ENCODE assay signal across 24 mouse cellular contexts in the genomic region with DNA sequence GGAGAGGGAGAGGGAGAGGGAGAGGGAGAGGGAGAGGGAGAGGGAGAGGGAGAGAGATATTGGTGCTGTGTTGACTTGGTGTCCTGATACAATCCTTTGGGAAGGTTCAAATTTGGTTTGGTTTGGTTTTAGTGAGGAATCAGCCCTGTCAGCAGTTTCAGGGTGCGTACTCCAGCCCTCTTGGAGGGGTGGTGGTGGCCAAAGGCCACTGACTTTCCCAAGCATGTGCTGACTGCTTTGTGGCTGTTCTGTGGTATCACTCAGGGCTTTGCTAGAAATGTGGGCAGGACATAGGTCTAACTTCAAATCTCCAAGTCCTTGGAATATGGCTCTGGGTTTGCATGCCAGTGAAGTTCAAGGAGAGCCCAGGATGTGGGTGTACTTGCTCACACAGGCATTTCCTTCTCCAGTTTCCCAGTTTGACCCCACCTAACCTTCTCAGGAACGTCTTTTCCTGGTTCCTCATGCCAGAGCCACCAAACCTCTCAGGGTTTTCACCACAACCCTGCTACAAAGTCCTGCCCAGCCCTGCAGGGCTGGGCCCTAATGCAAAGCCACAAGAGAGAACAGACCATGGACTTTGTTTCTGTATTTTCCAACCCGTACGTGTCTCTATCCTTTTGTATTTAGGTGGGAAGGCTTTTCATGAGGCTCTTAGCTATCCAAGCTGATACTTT. TPM values are rescaled to one million over a fixed set of nuclear protein-coding genes. Genes with fewer than 3 reads are reported as not detected.
A peak's percentile ranks its signal among the peaks of the same experiment; 100 is the strongest.
DNase-seq lines count a peak whose midpoint lies in the region; ATAC-seq and TF ChIP-seq lines count a peak whose summit lies in the region.
"Had no signal": no experiment of that assay in that cellular context is flagged by ENCODE, and none has a peak within 500 bp of the region (broad histone marks: within the 10 kb centered on the region; RNA-seq: fewer than 3 reads in every experiment).

No protein-coding gene starts in this region.

- DNase-seq in kidney, adult 8-10 months, result peak; percentile 50 to 57
- peak; percentile 28 for DNase-seq in fibroblast of lung, adult 2 months (ENCODE audit: low read depth)
- DNase-seq in thymus, postnatal 4 days, result no peak
- DNase-seq: adrenal gland, postnatal 14 days; cerebellum, adult 18-20 months; cerebellum, postnatal 36 days; gastrocnemius, postnatal 14 days; heart, adult 18-20 months; midbrain, embryonic 14.5 days; right cerebral cortex, adult 18-20 months; thymus, adult 2 months had no signal

- no peak overlapping the region for H3K4me3 ChIP-seq in kidney, embryonic 14.5 days (ENCODE audit: low read length)
- H3K4me3 ChIP-seq in intestine, postnatal 0 days (ENCODE audit: low read depth, low read length), result no peak overlapping the region
- no peak overlapping the region for H3K4me3 ChIP-seq in stomach, embryonic 16.5 days (replicated peaks; ENCODE audit: low read length)
- no peak overlapping the region for H3K4me3 ChIP-seq in midbrain, embryonic 13.5 days (replicated peaks)
- H3K4me3 ChIP-seq: erythroblast, embryonic 14.5 days; heart, embryonic 13.5 days; hindbrain, embryonic 15.5 days; limb, embryonic 12.5 days; neural tube, embryonic 13.5 days had no signal

- H3K36me3 ChIP-seq in kidney, embryonic 14.5 days (ENCODE audit: control insufficient read depth, insufficient read depth, low read length), result no peaks in the 10 kb centered on the region
- H3K36me3 ChIP-seq in intestine, postnatal 0 days (ENCODE audit: control insufficient read depth, insufficient read depth), result no peaks in the 10 kb centered on the region
- H3K36me3 ChIP-seq in stomach, embryonic 16.5 days (ENCODE audit: control insufficient read depth, insufficient read depth, low read length), result no peaks in the 10 kb centered on the region
- H3K36me3 ChIP-seq in midbrain, embryonic 13.5 days, result no peaks in the 10 kb centered on the region
- H3K36me3 ChIP-seq: heart, embryonic 13.5 days; hindbrain, embryonic 15.5 days; limb, embryonic 12.5 days; neural tube, embryonic 13.5 days had no signal

- H3K9me3 ChIP-seq in kidney, embryonic 14.5 days (ENCODE audit: control insufficient read depth, low read length), result no peaks in the 10 kb centered on the region
- no peaks in the 10 kb centered on the region for H3K9me3 ChIP-seq in intestine, postnatal 0 days (ENCODE audit: control insufficient read depth)
- no peaks in the 10 kb centered on the region for H3K9me3 ChIP-seq in stomach, embryonic 16.5 days (replicated peaks; ENCODE audit: control insufficient read depth, low read length)
- H3K9me3 ChIP-seq in midbrain, embryonic 13.5 days, result no peaks in the 10 kb centered on the region
- H3K9me3 ChIP-seq: heart, embryonic 13.5 days; hindbrain, embryonic 15.5 days; limb, embryonic 12.5 days; neural tube, embryonic 13.5 days had no signal

- H3K9ac ChIP-seq in kidney, embryonic 14.5 days (ENCODE audit: low read depth, low read length), result no peak overlapping the region
- H3K9ac ChIP-seq in intestine, postnatal 0 days (ENCODE audit: low read depth, low read length), result no peak overlapping the region
- no peak overlapping the region for H3K9ac ChIP-seq in stomach, embryonic 16.5 days (ENCODE audit: low read length)
- no peak overlapping the region for H3K9ac ChIP-seq in midbrain, embryonic 13.5 days (replicated peaks)
- H3K9ac ChIP-seq: heart, embryonic 13.5 days; hindbrain, embryonic 15.5 days; limb, embryonic 12.5 days; liver, embryonic 14.5 days; neural tube, embryonic 13.5 days had no signal

- H3K4me1 ChIP-seq in kidney, embryonic 14.5 days (ENCODE audit: control insufficient read depth, insufficient read depth, low read length), result no peaks in the 10 kb centered on the region
- no peaks in the 10 kb centered on the region for H3K4me1 ChIP-seq in intestine, postnatal 0 days (replicated peaks; ENCODE audit: control insufficient read depth, insufficient read depth, low read length)
- no peaks in the 10 kb centered on the region for H3K4me1 ChIP-seq in stomach, embryonic 16.5 days (ENCODE audit: control insufficient read depth, insufficient read depth, low read length)
- no peaks in the 10 kb centered on the region for H3K4me1 ChIP-seq in midbrain, embryonic 13.5 days (replicated peaks)
- H3K4me1 ChIP-seq: heart, embryonic 13.5 days; hindbrain, embryonic 15.5 days; limb, embryonic 12.5 days; neural tube, embryonic 13.5 days had no signal

- WGBS in kidney, embryonic 14.5 days, result 57% methylated on average over 4 of the region's 4 CpGs
- WGBS in intestine, postnatal 0 days, result 33% methylated on average over 4 of the region's 4 CpGs
- WGBS in stomach, embryonic 16.5 days, result 63% methylated on average over 4 of the region's 4 CpGs
- 83% methylated on average over 4 of the region's 4 CpGs for WGBS in midbrain, embryonic 13.5 days

- H3K4me2 ChIP-seq in kidney, embryonic 14.5 days (replicated peaks; ENCODE audit: low read depth, low read length), result no peak overlapping the region
- H3K4me2 ChIP-seq in intestine, postnatal 0 days (replicated peaks; ENCODE audit: low read depth), result no peak overlapping the region
- no peak overlapping the region for H3K4me2 ChIP-seq in stomach, embryonic 16.5 days (ENCODE audit: low read depth, low read length)
- no peak overlapping the region for H3K4me2 ChIP-seq in midbrain, embryonic 13.5 days (replicated peaks)
- H3K4me2 ChIP-seq: heart, embryonic 13.5 days; hindbrain, embryonic 15.5 days; limb, embryonic 12.5 days; neural tube, embryonic 13.5 days had no signal

- no peak for TF ChIP-seq CTCF in intestine, postnatal 0 days (IDR thresholded peaks at IDR 0.05; ENCODE audit: low read depth)

- H3K27ac ChIP-seq in kidney, embryonic 14.5 days (ENCODE audit: low read depth, low read length), result no peak overlapping the region
- no peak overlapping the region for H3K27ac ChIP-seq in intestine, postnatal 0 days (ENCODE audit: low read depth, low read length)
- peak overlapping the region; percentile 78 for H3K27ac ChIP-seq in stomach, embryonic 16.5 days (ENCODE audit: low read length)
- no peak overlapping the region for H3K27ac ChIP-seq in midbrain, embryonic 13.5 days
- H3K27ac ChIP-seq: heart, embryonic 13.5 days; hindbrain, embryonic 15.5 days; kidney, postnatal 0 days; limb, embryonic 12.5 days; liver, embryonic 14.5 days; neural tube, embryonic 13.5 days had no signal

- ATAC-seq in kidney, embryonic 14.5 days (ENCODE audit: low FRiP score, low TSS enrichment), result no peak
- ATAC-seq in intestine, postnatal 0 days, result peak; percentile 88
- 0 out of 2 replicates have a peak, but pooled peaks have one; percentile 37 for ATAC-seq in stomach, embryonic 16.5 days (ENCODE audit: insufficient read depth, low FRiP score)
- ATAC-seq in midbrain, embryonic 13.5 days, result no peak
- ATAC-seq: forebrain, embryonic 14.5 days had no signal

- H3K27me3 ChIP-seq in kidney, embryonic 14.5 days (ENCODE audit: control insufficient read depth, insufficient read depth, low read length), result peaks cover 13% of the 10 kb centered on the region; the same call in 1 of the 2 replicates
- H3K27me3 ChIP-seq in intestine, postnatal 0 days (replicated peaks; ENCODE audit: control insufficient read depth, insufficient read depth, low read length), result no peaks in the 10 kb centered on the region
- H3K27me3 ChIP-seq in stomach, embryonic 16.5 days (ENCODE audit: control insufficient read depth, insufficient read depth, low read length), result 0 out of 2 replicates have a peak, but pooled peaks cover 4% of the 10 kb centered on the region
- 0 out of 2 replicates have a peak, but pooled peaks cover 6% of the 10 kb centered on the region for H3K27me3 ChIP-seq in midbrain, embryonic 13.5 days

RNA-seq across cellular contexts. Expression of gene Gm49425, which starts 5.6 kb away (rescaled TPM):
- polyA plus RNA-seq in kidney, embryonic 14.5 days (2014; fragmentation: Nextera tagmentation; extraction: Ambion mirVana), result not detected in 2 replicates
- polyA plus RNA-seq in intestine, postnatal 0 days (2015; fragmentation: Nextera tagmentation; extraction: Ambion mirVana), result not detected in 2 replicates
- not detected in 2 replicates for polyA plus RNA-seq in stomach, embryonic 16.5 days (2015; fragmentation: Nextera tagmentation; extraction: Ambion mirVana)
- not detected in 2 replicates for polyA plus RNA-seq in midbrain, embryonic 13.5 days (2015; fragmentation: Nextera tagmentation; extraction: Ambion mirVana)
- polyA plus RNA-seq: erythroblast, embryonic 14.5 days; forebrain, embryonic 14.5 days; heart, embryonic 13.5 days; hindbrain, embryonic 15.5 days; kidney, postnatal 0 days; limb, embryonic 12.5 days; liver, embryonic 14.5 days; lung, embryonic 16.5 days; midbrain, embryonic 14.5 days; neural tube, embryonic 13.5 days had no signal

RNA-seq across cellular contexts. Expression of gene Krt84, which starts 9.9 kb away (rescaled TPM):
- polyA plus RNA-seq in kidney, embryonic 14.5 days (2014; fragmentation: Nextera tagmentation; extraction: Ambion mirVana), result not detected in 2 replicates
- polyA plus RNA-seq in intestine, postnatal 0 days (2015; fragmentation: Nextera tagmentation; extraction: Ambion mirVana), result 0.21 TPM in 1 of 2 replicates, not detected in the other
- 0.09 TPM in 1 of 2 replicates, not detected in the other for polyA plus RNA-seq in stomach, embryonic 16.5 days (2015; fragmentation: Nextera tagmentation; extraction: Ambion mirVana)
- not detected in 2 replicates for polyA plus RNA-seq in midbrain, embryonic 13.5 days (2015; fragmentation: Nextera tagmentation; extraction: Ambion mirVana)
- polyA plus RNA-seq: erythroblast, embryonic 14.5 days; forebrain, embryonic 14.5 days; heart, embryonic 13.5 days; kidney, postnatal 0 days; limb, embryonic 12.5 days; liver, embryonic 14.5 days; lung, embryonic 16.5 days; midbrain, embryonic 14.5 days; neural tube, embryonic 13.5 days had no signal

RNA-seq across cellular contexts. Expression of gene Krt82, which starts 27.8 kb away (rescaled TPM):
- not detected in 2 replicates for polyA plus RNA-seq in kidney, embryonic 14.5 days (2014; fragmentation: Nextera tagmentation; extraction: Ambion mirVana)
- not detected in 2 replicates for polyA plus RNA-seq in intestine, postnatal 0 days (2015; fragmentation: Nextera tagmentation; extraction: Ambion mirVana)
- polyA plus RNA-seq in stomach, embryonic 16.5 days (2015; fragmentation: Nextera tagmentation; extraction: Ambion mirVana), result not detected in 2 replicates
- polyA plus RNA-seq in midbrain, embryonic 13.5 days (2015; fragmentation: Nextera tagmentation; extraction: Ambion mirVana), result not detected in 2 replicates
- polyA plus RNA-seq: erythroblast, embryonic 14.5 days; forebrain, embryonic 14.5 days; heart, embryonic 13.5 days; hindbrain, embryonic 15.5 days; kidney, postnatal 0 days; limb, embryonic 12.5 days; liver, embryonic 14.5 days; lung, embryonic 16.5 days; midbrain, embryonic 14.5 days; neural tube, embryonic 13.5 days had no signal

RNA-seq across cellular contexts. Expression of gene Krt83, which starts 31.4 kb away (rescaled TPM):
- polyA plus RNA-seq in kidney, embryonic 14.5 days (2014; fragmentation: Nextera tagmentation; extraction: Ambion mirVana), result not detected in 2 replicates
- not detected in 2 replicates for polyA plus RNA-seq in intestine, postnatal 0 days (2015; fragmentation: Nextera tagmentation; extraction: Ambion mirVana)
- not detected in 2 replicates for polyA plus RNA-seq in stomach, embryonic 16.5 days (2015; fragmentation: Nextera tagmentation; extraction: Ambion mirVana)
- not detected in 2 replicates for polyA plus RNA-seq in midbrain, embryonic 13.5 days (2015; fragmentation: Nextera tagmentation; extraction: Ambion mirVana)
- polyA plus RNA-seq: erythroblast, embryonic 14.5 days; forebrain, embryonic 14.5 days; heart, embryonic 13.5 days; hindbrain, embryonic 15.5 days; kidney, postnatal 0 days; limb, embryonic 12.5 days; lung, embryonic 16.5 days; midbrain, embryonic 14.5 days; neural tube, embryonic 13.5 days had no signal

RNA-seq across cellular contexts. Expression of gene Krt90, which starts 40.1 kb away (rescaled TPM):
- 0.17 and 0.22 TPM in 2 replicates for polyA plus RNA-seq in kidney, embryonic 14.5 days (2014; fragmentation: Nextera tagmentation; extraction: Ambion mirVana)
- polyA plus RNA-seq in intestine, postnatal 0 days (2015; fragmentation: Nextera tagmentation; extraction: Ambion mirVana), result 0.20 and 0.21 TPM in 2 replicates
- 0.13 and 0.17 TPM in 2 replicates for polyA plus RNA-seq in stomach, embryonic 16.5 days (2015; fragmentation: Nextera tagmentation; extraction: Ambion mirVana)
- 0.08 TPM in 1 of 2 replicates, not detected in the other for polyA plus RNA-seq in midbrain, embryonic 13.5 days (2015; fragmentation: Nextera tagmentation; extraction: Ambion mirVana)
- polyA plus RNA-seq: erythroblast, embryonic 14.5 days; heart, embryonic 13.5 days; kidney, postnatal 0 days; liver, embryonic 14.5 days; lung, embryonic 16.5 days had no signal

Comparison
In these comparisons a context has a peak if more than half of its experiments do, and no peak if none do; other contexts are left out.
1. ATAC-seq: peak in intestine, postnatal 0 days (single experiment) and stomach, embryonic 16.5 days (single experiment); none in kidney, embryonic 14.5 days (single experiment) and midbrain, embryonic 13.5 days (single experiment).